Mouse (Mus musculus) G1E-ER4 (cell line): ENCODE data around the gene Lrch3. TPM values are rescaled to one million over a fixed set of nuclear protein-coding genes. Genes with fewer than 3 reads are reported as not detected.

Source experiments
- GATA1 ChIP-seq: IDR thresholded peaks from one replicate; pipeline ENCODE4 v1.8.0; 2012; ENCODE audit warnings: low read length, inconsistent platforms
- polyA plus RNA-seq: library from polyadenylated mRNA; stranded (reverse); fragments of >175 nt; gene quantifications from 2 replicates; pipeline ENCODE4 v1.2.3, GENCODE M21; 2012

Gene Lrch3
- polyA plus RNA-seq, 1 experiment, result 11.8 TPM

GRCm38 (mm10) chr16:32953806-32954205 is 39.9 kb downstream of the Lrch3 start:
- TF ChIP-seq GATA1, result no peak

DNA sequence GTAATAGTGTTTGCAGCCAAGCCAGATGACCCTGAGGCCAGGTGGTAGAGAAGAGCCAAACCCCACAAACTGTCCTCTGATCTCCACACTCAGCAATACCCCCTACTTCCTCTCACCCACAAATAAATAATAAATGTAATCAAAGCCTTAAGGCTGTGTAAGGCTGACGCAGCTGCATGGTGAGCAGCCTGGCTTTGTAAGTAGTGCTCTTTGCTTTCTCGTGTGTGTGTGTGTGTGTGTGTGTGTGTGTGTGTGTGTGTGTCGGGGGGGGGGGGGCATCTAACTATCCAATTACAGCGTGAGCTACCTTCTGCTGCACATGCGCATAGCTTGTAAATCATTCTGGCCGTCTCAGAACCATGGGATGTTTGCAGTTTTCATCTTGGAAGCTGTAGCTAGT is 40.4 kb downstream of the Lrch3 start:
- TF ChIP-seq GATA1, result no peak

GRCm38 (mm10) chr16:32956889-32957288 is 43.0 kb downstream of the Lrch3 start:
- no peak for TF ChIP-seq GATA1

- no peak for TF ChIP-seq GATA1
These were observed 58.6 kb downstream of the Lrch3 start for GRCm38 (mm10) chr16:32972535-32972934.

- TF ChIP-seq GATA1, result no peak
These were observed 59.1 kb downstream of the Lrch3 start for GRCm38 (mm10) chr16:32973047-32973446.

GRCm38 (mm10) chr16:32980227-32980626 is 66.3 kb downstream of the Lrch3 start:
- TF ChIP-seq GATA1, result peak; percentile 50

DNA sequence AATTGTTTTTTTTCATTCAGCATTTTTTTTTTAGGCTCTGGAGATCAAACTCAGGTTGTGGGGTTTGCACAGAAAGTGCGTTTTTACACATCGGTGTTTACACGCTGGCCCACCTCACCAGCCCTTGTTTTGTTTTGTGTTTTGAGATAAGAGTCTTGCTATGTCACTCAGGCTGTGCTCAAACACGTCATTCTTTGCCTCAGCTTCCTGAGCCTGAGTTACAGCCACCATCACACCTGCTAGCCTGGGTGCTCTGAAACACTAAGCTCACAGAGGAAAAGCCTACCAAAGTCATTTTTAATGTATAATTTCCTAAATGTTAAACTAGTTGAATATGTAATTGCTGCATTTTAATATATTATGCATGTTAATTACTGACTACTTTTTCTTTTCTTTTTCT is 67.5 kb downstream of the Lrch3 start:
- no peak for TF ChIP-seq GATA1

- TF ChIP-seq GATA1, result no peak
These were observed 70.7 kb downstream of the Lrch3 start for GRCm38 (mm10) chr16:32984631-32985030.

- no peak for TF ChIP-seq GATA1
These were observed 78.3 kb downstream of the Lrch3 start for GRCm38 (mm10) chr16:32992158-32992557.

DNA sequence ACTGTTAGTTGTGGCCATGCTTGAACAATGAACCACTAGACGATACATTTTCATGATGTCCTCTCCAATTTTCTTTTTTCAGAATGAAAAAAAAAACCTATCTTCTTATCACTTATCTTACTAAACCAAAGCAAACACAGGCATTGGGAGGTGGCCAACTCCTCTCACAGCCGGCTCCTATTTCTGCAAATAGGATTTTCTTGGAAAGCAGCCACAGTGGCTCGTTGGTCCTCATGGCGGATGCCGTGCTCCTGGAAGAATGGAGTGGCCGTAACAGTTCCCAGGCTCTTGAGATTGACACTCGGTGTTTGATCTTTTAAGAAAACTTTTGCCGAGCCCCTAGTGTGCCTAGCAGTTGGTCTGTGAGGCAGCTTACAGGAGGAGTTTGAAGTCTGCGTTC is 91.3 kb downstream of the Lrch3 start:
- TF ChIP-seq GATA1, result no peak

DNA sequence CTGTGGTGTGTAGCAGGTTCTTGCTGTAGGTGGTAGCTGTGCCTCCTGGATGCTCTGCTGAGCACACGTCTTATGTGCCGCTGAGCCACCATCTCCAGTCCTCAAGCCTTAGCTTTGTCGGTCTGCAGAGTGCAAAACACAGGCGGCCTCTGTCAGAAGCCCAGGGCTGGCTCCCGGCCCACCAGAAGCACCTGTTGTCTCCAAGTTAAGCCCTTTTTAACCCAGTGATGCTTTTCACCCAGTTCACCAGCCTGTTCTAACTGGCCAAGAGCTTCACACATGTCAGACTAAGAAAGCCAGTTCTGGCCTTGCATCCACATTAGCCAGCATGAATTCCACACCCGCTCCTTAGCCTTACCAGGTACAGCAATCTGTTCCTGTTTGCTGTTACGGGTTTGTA is 93.0 kb downstream of the Lrch3 start:
- no peak for TF ChIP-seq GATA1

- TF ChIP-seq GATA1, result no peak
These were observed 93.5 kb downstream of the Lrch3 start for GRCm38 (mm10) chr16:33007436-33007835.

GRCm38 (mm10) chr16:33010166-33010565 is 96.3 kb downstream of the Lrch3 start:
- no peak for TF ChIP-seq GATA1

DNA sequence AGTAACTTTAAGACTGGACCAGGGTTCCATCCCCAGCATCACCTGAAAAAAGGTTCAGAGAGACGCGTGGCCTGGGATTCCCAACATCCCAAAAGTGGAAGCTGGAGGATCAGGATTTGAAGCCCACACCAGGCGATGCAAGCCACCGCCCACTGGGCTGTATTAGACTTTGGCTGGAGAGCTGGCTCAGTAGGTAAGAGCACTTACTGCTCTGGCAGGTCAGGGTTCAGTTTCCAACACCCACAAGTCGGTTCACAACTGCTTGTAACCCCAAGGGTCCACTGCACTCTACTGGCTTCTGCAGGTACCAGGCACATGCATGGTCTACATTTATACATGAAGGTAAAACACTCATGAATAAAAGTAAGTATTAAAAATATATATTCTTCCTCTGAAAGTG is 99.9 kb downstream of the Lrch3 start:
- no peak for TF ChIP-seq GATA1

GRCm38 (mm10) chr16:33014921-33015320 is 101.0 kb downstream of the Lrch3 start:
- no peak for TF ChIP-seq GATA1

DNA sequence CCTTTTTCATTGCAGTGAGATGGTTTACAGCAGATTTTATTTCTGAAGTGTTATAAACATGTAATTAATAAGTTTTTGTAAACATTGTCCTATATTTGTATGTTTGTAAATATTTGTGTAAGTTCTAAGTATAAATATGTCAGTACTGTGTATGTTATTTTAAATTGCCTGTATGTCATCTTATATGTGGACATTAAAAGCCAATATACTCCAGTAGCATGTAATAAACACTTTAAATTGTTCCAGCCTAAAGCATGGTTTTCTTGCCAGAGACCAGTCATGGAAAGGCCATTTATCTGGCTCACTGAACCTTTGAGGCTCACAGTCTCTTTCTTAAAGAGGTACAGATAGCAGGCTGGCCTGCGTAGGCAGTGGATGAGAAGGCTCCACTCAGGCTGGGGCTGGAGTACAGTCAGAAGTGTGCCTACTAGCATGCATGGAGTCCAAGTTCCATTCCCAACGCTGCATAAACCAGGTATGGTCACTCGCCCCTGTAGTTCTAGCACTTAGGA is 101.6 kb downstream of the Lrch3 start:
- TF ChIP-seq GATA1, result no peak

- TF ChIP-seq GATA1, result no peak
These were observed 102.1 kb downstream of the Lrch3 start for GRCm38 (mm10) chr16:33015986-33016385.

GRCm38 (mm10) chr16:33017677-33018349 is 103.9 kb downstream of the Lrch3 start:
- TF ChIP-seq GATA1, result no peak
